Mouse (Mus musculus) A20 (cell line): ENCODE measurements around the gene Epdr1.
"Not testable (repeated sequence)": the region's sequence is repeated elsewhere in the genome, so short reads cannot be mapped to it uniquely, and the experiment has no call there.

Source experiments
- DNase-seq: peaks from one replicate; pipeline ENCODE4 v3.0.0-alpha.2; 2011; ENCODE audit warnings: low read depth, low spot score

The Epdr1 gene

DNA sequence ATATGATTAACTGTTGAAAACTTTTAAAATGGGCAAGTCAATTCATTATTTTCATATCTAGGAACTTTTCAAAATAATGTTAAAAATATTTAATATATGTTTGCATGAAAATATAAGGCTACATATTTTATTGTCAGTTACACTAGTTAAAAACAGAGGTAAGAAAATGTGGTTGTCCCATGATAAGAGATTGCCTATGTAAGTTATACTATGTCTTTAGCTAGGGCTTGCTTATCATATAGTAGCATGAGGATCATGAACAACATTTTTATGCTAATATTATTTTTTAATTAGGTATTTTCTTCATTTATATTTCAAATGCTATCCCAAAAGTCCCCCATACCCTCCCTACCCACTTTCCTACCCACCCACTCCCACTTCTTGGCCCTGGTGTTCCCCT lies 14.8 kb downstream of the Epdr1 start:
- no peak for DNase-seq

DNA sequence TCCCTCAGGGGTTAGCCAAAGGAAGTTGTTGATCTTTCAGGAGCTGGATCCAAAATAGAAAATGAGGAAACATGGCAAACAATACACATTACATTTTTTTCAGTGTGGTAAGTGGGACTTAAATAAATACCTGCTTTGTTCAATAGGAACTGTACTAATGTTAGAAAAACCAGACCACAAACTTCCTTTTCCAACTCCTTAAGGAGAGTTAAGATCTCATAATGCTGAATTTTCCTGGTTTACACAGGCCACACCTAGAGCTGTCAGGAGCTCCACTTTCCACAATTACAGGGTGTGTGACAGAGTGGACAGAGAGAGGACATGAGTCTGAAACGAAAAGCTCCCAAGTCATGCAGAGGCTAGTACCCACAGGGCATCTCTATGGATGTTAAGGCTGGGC lies 16.0 kb downstream of the Epdr1 start:
- DNase-seq: no peak

DNA sequence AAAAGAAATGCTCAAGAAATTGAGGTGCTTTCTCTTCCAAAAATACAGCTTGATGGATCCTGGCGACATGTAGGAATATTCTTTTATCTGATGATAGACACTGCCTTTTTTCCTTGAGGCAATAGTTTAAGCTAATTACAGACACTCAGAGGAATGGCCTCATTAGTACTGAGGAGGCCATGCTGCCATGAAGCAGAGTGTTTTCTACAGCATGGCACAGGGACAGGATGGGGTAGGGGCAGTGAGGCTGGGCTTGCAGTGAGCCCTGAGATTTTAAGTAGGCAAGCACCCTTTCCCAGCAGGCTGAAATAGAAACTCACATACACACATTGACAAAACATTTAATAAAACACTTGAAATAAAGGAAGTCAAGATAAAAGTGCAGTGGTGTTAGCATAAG lies 17.2 kb downstream of the Epdr1 start:
- no peak for DNase-seq

DNA sequence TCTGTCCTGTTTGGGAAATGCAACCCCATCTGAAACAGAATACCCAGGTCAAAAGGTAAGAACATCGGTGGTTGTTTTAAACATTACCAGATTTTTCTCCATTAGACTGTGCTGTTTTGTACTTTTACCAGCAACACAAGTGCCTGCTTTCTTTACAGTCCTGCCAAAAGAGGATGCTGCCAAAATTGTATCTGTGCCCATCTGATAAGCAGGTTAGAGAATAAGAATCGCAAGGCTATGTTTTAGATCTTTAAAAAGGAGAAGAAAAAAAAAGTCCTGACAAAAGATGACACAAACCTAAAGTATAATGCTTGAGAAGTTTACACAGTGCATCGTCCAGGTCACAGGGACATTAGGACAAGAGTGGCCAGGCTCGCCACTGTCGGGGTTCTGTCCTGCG lies 20.5 kb downstream of the Epdr1 start:
- no peak for DNase-seq

DNA sequence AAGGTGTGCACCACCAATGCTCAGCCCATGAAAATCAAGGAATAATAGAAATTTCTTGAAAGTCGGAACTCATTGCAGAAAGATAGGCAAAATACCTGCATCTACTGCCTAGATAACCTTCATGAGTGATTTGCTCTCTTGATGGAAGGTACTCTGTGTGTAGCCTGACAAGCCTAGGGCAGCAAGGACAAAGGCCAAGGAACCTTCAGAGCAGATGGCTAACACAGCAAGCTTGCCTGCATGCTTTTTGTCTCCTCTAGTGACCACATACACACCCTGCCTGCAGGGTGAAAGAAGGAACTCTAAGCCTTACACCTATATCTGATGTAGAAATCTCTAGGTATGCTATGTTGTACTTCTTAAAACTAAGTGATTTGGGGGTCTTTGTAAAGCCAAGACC lies 24.6 kb downstream of the Epdr1 start:
- no peak for DNase-seq

DNA sequence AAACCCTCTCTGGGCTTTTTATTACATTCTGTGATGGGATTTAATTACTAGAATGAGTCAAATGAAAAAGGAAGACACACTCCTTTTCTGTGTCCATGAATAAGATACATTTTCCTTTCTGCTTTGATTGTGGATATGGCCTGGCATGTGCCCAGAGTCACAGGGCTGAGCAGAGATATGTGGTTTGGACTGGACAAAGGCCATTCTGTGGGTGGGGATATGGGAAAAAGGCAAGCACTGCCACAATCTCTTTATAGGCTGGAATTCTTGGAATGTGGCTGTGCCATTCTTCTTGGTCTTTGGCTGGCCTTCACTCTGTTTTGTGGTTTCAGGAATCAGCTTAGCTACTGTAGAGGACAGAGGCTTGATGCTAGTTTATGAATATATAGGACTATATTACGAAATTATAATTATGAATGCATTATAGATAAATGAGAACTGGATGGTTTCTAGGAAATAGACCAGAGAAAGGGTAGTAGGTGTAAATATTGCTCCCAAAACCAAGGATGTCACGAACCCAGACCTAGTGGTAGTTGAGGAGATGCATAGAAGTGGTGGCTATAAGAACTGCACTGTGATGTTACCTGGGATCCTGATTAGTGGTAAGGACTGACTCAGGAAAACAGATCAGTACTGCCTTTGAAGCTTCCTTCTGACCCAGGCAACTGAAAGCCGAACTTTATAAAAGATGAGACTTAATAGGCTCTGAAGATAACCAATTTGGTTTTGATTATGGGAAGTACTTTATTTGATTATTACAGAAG lies 28.5 kb downstream of the Epdr1 start:
- DNase-seq: no peak

DNA sequence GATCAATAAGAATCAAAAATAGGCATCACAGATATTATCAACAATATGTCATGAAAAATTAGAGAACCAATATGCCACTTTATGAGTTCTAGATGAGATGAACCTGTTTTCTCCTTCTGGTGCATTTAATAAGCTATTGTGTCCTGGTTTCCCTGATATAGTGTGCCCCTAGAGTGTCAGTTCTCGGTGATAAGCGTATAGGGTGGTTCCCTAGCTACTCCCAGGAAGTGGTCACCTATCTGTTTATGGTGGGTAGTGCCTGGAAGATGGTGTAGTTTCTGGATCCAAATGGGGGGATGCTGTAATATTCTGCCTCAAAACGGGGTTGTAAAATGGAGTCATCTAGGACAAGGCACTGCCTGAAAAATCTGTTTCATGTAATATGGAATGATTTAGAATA lies 43.8 kb downstream of the Epdr1 start:
- DNase-seq: no peak

DNA sequence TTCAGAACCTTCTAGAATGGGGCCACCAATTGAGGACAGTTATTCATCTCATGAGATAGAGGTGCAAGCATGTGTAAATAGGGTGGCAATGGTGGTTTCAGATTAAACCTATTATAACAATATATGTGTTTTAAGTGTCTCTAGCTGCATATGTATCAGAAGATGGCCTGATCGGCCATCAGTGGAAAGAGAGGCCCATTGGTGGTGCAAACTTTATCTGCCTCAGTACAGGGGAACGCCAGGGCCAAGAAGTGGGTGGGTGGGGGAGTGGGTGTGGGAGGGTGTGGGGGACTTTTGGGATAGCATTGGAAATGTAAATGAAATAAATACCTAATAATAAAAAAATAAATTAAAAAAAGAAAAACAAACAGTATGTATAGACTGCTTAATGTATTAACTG lies 45.0 kb downstream of the Epdr1 start:
- not testable (repeated sequence) for DNase-seq

DNA sequence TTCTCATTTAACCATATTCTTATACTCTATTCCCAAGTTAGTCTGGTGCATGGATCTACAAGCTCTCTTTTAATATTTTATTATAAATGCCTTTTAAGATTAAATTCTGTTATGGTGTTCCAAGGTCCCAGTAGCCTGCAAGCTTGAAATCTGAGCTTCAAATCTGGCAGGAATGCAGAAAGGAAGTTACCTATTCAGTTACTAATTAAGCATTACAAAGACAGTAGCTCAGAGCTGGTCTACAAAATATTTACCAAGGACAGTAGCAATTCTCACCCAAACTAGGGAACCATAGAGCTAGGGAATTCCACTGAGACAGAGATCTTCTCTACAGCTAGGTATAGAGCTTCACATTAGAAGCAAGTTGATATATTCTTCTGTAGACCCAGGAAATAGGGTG lies 49.6 kb downstream of the Epdr1 start:
- DNase-seq: not testable (repeated sequence)

DNA sequence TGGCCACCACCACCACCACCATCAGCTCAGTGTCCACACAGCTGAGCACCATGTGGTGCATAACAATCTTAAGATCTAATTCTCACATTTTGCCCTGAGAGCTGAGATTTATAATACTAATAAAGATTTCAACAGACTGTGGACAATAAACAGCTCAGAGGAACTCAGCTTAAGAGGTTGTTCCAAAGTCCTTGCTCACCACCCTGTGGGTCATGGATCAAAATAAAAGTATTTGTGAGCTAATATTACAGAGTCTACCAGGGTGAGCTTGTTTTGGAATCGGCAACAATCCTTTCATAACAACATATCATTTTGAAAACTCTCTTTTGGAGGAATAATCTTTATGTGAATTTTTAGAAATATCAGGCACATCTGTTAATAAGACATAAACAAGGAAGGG lies 57.2 kb downstream of the Epdr1 start:
- no peak for DNase-seq

DNA sequence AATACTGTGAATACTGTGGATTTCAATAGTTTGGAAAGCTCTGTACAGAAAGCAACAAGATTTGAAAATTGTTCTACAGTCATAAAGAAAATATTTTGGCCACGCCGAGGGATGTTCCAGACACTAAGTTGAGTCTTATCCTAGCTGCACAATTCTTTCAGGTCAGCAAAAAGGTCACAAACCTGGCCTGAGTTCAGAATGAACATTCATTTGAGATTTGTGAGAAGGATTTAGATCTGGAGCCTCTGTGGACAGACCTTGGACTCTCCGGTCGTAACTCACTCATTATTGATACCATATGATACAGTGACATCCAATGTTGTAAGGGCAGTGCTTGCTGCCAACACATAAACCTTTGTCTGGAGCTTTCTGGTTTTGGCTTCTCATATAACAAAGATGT lies 64.3 kb downstream of the Epdr1 start:
- no peak for DNase-seq
